Mouse (Mus musculus): Measurements from ENCODE around the gene Utf1.

Utf1 gene

DNA sequence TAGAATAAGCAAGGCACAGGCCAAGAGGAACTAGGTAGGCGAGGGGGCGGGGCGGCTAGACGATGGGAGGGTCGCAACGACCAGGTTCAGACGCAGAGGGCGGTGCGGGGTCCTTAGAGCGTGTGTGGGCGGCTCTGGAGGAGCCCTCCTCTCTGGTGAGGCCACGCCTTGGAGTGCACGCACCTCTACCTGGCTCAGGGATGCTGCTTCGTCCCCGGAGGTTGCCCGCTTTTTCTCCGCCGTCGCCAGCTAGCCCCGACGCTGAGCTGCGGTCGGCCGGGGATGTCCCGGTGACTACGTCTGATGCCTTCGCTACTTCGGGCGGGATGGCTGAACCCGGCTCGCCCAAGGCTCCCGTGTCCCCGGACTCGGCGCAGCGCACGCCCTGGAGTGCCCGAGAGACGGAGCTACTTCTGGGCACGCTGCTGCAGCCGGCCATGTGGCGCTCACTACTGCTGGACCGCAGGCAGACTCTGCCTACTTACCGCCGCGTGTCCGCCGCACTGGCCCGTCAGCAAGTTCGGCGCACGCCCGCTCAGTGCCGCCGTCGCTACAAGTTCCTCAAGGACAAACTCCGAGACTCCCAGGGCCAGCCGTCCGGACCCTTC lies at the start of gene Utf1:
Utf1 (plus strand) TSS at position 116 of the 608 bp plus-strand sequence.
- no peak for DNase-seq (ENCODE audit: low read depth, low spot score)

DNA sequence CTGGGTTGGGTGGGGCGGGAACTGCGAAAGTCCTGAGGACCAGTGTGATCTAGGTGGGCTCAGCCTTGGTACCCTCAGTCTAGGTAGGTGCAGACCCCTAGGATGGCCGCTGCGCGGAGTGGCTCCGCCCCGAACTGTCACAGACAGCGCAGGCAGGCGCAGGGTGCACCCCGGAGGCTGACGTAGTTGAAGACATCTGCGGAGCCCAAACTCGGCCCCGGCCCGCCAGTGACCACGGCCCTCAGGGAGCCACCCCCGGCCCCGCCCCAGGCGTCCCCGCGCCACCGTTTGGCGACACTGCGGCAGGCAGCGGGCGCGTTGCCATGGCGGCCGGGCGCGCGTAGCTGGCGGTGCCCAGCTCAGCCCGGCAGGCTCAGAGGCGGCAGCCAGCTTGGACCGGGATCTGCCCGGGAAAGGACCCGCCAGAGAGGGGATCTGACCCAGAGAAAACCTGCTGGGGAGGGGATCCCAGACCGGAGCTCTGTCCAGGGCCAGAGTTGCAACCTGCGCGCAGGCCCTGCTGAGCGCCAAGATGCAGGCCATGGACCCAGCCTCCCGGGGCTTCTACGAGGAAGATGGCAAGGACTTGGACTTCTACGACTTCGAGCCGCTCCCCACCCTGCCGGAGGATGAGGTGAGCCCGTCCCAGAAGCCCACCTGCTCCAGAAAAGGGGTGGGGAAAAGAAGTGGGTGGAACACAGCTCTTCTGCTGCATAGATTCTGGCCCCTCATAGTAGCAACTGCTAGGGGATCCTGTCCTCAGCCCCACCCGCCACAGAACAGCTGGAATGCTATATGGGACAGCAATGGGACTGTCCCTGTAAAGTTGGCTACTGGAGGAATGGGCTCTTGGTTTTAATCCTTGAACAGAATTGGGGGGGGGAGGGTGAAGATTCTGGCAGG lies 48.7 kb upstream of the Utf1 start, which contains the start of gene Kndc1:
Kndc1 (plus strand) TSS at position 42 of the 903 bp plus-strand sequence.
- DNase-seq (ENCODE audit: low read depth, low spot score) = no peak

DNA sequence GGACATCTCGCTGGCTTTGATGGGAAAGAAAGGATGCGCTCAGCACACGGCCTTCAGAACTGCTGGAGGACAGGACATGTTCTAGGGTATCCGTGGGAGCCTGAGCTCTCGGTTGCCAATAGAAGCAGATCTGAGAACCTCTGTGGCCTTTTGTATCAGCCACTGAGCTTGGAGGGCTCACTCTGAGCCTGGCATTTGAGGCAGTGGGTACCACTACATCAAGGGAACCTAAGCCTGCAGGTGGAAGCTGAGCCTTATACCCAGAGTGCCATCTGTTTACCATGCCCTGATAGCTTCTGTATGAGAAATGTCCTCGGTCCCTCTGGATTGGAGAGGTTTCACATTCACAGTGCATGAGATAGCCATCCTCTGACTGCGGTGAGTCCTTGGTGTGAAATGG lies 47.3 kb upstream of the Utf1 start:
- DNase-seq (ENCODE audit: low read depth, low spot score) = no peak

DNA sequence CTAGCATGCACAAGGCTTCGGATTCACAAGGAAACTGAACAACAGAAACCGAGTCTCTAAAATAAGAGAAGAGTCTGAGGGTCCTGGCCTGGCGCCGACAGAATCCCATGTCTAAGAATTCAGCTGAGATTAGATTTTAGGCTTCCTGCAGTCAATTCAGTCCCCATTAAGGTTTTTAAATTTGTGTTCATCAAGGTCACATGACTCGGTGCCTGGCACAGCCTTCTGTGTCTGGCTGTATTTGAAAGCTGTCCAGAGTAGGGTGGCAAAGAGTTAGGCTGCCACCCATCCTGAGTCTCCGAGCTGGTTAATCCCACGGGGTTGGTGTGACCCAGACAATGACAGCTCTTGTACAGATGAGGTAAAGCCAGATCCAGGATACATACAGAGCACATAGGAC lies 46.8 kb upstream of the Utf1 start:
- no peak for DNase-seq (ENCODE audit: low read depth, low spot score)

GRCm38 (mm10) chr7:139898606-139899005 lies 45.0 kb upstream of the Utf1 start:
- DNase-seq (ENCODE audit: low read depth, low spot score) = no peak

DNA sequence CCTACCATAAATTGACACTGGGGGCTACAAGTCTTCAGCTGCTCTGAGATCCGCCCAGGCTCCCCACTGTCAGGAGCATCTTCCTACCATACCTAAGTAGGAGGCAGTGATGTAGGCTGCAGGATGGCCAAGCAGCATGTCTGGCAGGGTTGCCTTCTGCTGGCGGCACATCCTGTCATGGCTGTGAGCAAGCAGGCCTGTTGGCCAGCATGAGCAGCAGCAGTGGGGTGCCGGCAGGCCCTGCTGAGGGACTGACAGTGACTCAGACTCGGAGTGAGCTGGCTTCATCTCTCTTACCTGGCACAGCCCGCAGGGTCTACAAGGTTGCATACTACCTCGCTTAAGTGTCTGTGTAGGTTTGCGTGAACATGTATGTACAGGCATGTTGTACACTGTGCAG lies 44.1 kb upstream of the Utf1 start:
- no peak for DNase-seq (ENCODE audit: low read depth, low spot score)

GRCm38 (mm10) chr7:139900456-139900855 lies 43.1 kb upstream of the Utf1 start:
- no peak for DNase-seq (ENCODE audit: low read depth, low spot score)

GRCm38 (mm10) chr7:139900896-139901295 lies 42.7 kb upstream of the Utf1 start:
- DNase-seq (ENCODE audit: low read depth, low spot score) = no peak

- no peak for DNase-seq (ENCODE audit: low read depth, low spot score)
These were observed 41.6 kb upstream of the Utf1 start for GRCm38 (mm10) chr7:139901981-139902380.

DNA sequence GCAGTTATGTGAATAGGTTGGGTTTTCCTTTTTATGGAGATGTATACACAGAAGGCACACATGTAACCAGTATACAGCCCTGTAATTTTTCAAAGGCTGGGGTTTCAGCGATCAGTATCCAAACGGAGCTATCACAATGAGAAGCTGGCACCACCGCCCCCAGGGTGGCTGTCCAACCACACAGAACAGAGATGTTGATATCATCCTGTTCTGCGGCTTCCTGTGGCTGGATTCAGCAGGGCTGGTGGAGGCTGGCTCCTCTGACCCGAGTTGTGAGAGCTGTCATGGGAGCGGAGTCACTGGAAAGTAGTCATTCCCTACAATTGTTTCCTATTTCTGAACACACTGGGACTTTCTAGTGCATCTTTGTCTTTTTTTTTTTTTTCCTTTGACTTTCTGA lies 38.3 kb upstream of the Utf1 start:
- DNase-seq (ENCODE audit: low read depth, low spot score) = no peak

DNA sequence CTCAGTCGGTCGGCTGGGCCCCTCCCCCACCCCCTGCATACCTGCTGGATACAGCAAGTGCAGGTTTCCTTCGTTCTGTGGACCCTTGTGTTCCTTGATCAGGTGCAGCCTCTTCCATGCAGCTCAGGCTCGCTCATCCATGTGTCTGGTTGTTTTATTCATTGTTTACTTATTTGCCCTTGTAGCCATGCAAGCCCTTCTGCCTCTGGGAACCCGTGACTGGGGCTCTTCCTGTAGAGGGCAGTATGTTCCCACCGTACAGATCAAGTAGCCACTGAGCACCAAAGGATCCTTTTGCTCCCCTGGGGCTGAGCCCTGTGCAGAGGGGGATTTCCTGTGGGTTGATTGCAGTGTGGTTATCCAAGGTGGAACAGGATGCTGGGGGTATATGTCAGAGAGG lies 37.9 kb upstream of the Utf1 start:
- DNase-seq (ENCODE audit: low read depth, low spot score) = no peak

DNA sequence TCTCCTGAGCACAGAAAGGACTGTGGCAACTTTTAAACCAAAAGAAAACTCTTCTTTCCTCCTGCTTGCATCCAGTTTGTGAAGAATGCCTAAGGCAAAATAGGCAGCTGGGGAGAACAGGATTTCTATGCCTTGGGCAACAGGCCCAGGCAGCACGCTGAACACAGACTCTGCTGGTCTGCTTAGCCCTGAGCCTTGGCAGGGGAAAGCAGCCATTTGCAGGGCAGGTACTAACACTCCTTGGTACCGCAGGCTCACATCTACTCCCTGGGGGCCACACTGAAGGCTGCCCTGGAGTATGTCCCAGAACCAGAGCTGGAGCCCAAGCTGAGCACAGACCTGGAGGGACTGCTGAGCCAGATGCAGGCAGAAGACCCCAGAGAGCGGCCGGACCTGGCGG lies 35.4 kb upstream of the Utf1 start:
- DNase-seq (ENCODE audit: low read depth, low spot score) = no peak

DNA sequence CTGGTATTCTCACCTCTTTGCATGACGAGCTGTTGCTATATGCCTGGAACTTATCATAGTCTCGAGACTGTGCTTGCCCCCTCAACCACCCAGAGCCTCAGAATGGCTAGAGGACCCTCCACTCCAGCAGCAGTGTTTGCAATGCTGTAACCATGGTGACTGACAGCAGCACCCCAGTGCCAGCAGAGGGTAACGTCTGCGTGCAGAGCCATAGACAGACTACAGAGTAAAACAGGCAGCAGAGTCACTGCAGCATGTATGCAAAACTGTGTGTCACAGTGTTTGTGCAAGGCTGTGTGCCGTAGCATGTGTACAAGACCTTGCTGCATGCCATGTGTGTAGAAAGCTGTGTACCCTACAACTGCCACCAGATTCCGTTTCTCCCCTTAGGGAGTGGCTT lies 34.1 kb upstream of the Utf1 start:
- no peak for DNase-seq (ENCODE audit: low read depth, low spot score)

DNA sequence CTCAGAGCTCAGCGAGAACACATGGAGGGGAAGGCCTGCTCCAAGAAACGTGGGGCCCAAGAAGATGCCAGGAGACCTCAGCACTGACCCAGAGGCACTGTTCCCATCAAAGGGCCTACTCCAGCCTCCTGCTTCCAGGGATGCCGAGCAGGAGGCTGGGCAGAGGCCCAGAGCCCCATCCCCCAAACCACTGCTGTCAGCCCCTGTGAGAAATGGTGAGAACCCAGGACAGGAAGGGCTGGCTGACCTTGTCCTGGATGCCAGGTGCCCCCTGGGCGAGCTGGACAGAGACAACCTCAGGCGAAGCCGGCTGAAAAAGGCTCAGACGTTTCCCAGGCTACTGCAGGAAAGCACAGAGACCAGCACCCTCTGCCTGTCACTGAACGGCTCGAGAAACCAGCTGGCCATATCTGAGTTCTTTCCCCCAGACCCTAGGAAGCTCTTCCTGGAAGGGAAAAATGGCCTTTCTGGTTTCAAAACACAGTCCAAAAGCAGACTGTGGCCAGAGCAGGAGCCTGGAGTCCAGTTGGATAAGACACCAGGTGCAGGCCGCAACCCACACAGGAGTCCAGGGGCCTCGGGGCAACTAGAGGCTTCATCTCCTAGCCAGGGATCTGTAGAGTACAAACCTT lies 33.3 kb upstream of the Utf1 start:
- DNase-seq (ENCODE audit: low read depth, low spot score) = no peak

DNA sequence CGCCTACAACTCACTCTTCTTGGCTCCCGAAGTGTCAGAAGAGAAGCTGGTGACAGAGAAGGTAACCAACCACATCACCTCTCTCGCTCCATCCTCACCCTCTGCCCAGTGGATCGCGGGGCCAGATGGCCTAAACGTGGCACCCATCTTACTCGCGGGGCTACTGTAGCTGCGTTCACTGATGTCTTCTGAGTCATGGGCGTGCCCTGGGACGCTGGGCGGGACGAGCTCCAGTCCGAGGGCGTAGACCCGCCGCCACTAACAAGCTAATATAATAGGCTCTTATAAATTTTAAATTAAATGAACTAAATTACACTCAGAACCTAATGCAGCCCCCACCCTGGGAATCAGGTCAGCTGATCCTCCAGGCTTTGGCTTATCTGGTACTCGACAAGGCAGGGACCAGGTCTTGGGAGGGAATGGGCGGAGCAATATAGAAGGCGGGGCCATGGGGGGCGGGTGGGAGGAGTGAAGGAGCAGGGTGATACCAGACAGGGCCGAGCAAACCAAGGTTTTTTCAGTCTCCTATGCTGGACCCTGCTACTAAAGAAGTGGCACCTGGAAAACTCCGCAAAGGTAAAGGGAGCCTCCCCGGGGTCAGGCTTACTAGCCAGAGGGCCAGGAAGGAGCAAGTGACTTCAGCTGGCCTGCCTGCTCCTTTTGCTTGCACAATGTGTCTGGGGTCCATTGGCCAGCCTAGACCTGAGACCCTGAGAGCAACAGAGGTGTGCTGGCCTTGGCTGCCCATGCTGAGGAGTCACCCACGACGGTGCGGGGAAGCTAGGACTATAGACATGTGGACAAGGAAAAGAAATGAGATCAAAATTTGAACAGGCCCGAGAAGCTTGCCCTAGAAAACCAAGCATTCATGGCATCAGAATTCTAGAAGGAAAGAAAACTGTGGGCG lies 29.2 kb upstream of the Utf1 start:
- no peak for DNase-seq (ENCODE audit: low read depth, low spot score)

DNA sequence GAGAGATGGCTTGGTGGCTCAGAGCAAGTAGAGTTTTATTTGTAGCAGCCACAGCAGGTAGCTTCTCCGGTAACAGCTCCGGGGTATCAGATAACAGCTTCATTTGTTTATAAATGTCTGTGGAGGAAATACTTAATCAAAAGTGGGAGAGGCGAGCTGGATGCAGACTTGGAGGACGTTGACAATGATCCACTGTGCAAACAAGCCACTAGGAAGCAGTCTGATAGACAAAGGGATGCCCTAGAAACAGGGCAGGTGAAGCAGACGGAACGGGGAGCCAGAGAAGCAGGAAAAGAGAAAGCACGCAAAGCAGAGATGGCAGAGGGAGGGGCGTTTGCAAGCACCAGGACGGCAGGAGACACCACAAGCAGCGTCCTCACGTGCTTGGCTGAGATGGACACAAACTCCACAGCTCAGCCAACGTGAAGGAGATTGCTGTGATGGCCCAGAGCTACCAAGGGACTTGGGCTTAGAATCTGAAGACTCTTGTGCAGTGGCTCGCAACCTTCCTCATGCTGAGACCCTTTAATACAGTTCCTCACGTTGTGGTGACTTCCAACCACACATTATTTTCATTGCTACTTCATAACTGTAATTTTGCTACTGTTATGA lies 27.8 kb upstream of the Utf1 start:
- DNase-seq (ENCODE audit: low read depth, low spot score) = no peak

DNA sequence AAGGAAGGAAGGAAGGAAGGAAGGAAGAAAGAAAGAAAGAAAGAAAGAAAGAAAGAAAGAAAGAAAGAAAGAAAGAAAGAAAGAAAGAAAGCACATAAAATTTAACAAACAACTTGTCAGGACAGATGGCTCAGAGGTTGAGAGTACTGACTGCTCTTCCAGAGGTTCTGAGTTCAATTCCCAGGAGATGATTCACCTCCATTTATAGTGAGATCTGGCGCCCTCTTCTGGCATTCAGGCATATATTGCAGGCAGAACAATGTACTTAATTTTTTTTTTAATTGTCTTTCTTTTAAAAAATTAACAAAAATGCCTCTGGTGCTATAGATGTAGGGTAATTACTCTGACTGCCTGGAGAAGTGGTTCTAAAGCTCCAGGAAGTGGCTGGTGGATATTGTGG lies 27.2 kb upstream of the Utf1 start:
- no peak for DNase-seq (ENCODE audit: low read depth, low spot score)

- DNase-seq (ENCODE audit: low read depth, low spot score) = no peak
These were observed 25.3 kb upstream of the Utf1 start for GRCm38 (mm10) chr7:139918262-139918661.

GRCm38 (mm10) chr7:139930732-139931131 lies 12.9 kb upstream of the Utf1 start:
- no peak for DNase-seq (ENCODE audit: low read depth, low spot score)

DNA sequence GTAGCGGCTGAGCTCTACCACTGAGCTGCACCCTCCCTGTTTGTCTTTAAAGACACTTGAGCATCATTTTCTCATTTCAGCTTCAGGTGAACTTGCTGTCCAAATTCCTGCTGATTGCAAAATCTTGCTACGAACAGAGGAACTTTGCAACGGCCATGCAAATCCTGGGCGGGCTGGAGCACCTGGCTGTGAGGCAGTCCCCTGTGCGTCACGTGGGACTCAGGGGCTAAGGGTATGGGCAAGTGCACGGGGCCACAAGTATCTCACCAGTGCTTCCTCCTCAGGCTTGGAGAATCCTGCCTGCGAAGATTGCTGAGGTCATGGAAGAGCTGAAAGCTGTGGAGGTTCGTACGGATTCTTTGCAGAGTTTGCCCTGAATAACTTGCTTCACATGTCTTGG lies 6.9 kb upstream of the Utf1 start:
- DNase-seq (ENCODE audit: low read depth, low spot score) = no peak

DNA sequence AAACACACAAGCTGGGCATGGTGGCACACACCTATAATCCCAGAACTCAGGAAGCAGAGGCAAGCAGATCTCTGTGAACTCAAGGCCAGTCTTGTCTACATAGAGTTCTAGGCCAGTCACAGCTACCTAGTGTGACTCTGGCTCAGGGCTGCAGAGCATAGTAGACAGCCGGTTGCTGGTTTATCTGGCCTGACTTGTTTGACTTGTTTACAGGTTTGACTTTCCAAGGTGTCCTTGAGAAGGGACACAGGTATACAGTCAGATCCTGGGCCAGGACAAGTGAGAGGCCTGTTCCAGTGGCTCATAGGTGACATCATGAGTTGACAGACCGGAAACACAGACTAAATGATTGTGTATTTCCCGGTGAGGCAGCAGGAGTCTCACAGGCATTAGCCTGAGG lies 6.5 kb upstream of the Utf1 start:
- no peak for DNase-seq (ENCODE audit: low read depth, low spot score)

Data from telencephalon, adult 2 months (tissue).